Comparison of ENCODE assay signal across 39 mouse cellular contexts in the genomic region with DNA sequence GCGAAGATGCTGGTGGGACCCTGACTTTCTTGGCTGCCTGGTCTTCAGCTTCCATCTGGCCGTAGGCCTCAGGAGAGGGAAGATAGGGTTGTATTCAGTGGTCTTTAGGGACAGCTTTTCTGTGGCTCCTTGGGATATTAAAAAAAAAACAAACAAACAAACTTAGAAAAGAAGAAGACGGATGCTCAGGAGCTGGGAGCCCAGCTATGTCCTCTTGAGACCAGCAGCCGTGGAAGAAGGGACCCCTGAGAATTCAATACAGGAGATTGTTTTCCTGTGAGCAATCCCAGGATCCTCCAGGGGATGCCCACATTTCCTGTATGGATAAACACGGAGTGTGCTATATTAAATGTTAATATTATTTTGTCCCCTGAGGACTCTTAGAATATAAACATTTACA. TPM values are rescaled to one million over a fixed set of nuclear protein-coding genes. Genes with fewer than 3 reads are reported as not detected.
"Had no signal": no experiment of that assay in that cellular context is flagged by ENCODE, and none has a peak within 500 bp of the region (broad histone marks: within the 10 kb centered on the region; RNA-seq: fewer than 3 reads in every experiment).

No protein-coding gene starts in this region.

- H3K36me3 ChIP-seq: limb, embryonic 10.5 days; limb, embryonic 12.5 days; limb, embryonic 13.5 days; limb, embryonic 15.5 days; liver, embryonic 13.5 days; liver, embryonic 15.5 days; lung, embryonic 15.5 days; midbrain, embryonic 10.5 days; midbrain, embryonic 12.5 days; midbrain, embryonic 13.5 days; midbrain, embryonic 15.5 days; neural tube, embryonic 12.5 days; neural tube, embryonic 13.5 days had no signal

- H3K4me2 ChIP-seq: limb, embryonic 12.5 days; limb, embryonic 13.5 days; limb, embryonic 15.5 days; liver, embryonic 13.5 days; liver, embryonic 15.5 days; lung, embryonic 14.5 days; lung, embryonic 15.5 days; midbrain, embryonic 11.5 days; midbrain, embryonic 12.5 days; midbrain, embryonic 13.5 days; midbrain, embryonic 15.5 days; neural tube, embryonic 12.5 days; neural tube, embryonic 13.5 days had no signal

- ATAC-seq: lung, postnatal 0 days; midbrain, embryonic 13.5 days; midbrain, embryonic 15.5 days; midbrain, embryonic 16.5 days had no signal

- H3K4me3 ChIP-seq: left cerebral cortex, adult 2 months; limb, embryonic 10.5 days; limb, embryonic 12.5 days; limb, embryonic 13.5 days; limb, embryonic 15.5 days; liver, embryonic 13.5 days; liver, embryonic 15.5 days; lung, embryonic 15.5 days; megakaryocyte, embryonic 14.5 days; midbrain, embryonic 10.5 days; midbrain, embryonic 12.5 days; midbrain, embryonic 13.5 days; midbrain, embryonic 15.5 days; myocyte; neural tube, embryonic 12.5 days; neural tube, embryonic 13.5 days had no signal

- H3K9me3 ChIP-seq: limb, embryonic 10.5 days; limb, embryonic 12.5 days; limb, embryonic 13.5 days; limb, embryonic 15.5 days; liver, embryonic 13.5 days; liver, embryonic 15.5 days; lung, embryonic 15.5 days; megakaryocyte, embryonic 14.5 days; midbrain, embryonic 10.5 days; midbrain, embryonic 12.5 days; midbrain, embryonic 13.5 days; midbrain, embryonic 15.5 days; neural tube, embryonic 12.5 days; neural tube, embryonic 13.5 days had no signal

- H3K27me3 ChIP-seq: limb, embryonic 12.5 days; limb, embryonic 15.5 days; midbrain, embryonic 12.5 days; midbrain, embryonic 13.5 days; midbrain, embryonic 15.5 days; neural tube, embryonic 12.5 days had no signal

- H3K27ac ChIP-seq: left cerebral cortex, adult 2 months; limb, embryonic 10.5 days; limb, embryonic 12.5 days; limb, embryonic 13.5 days; limb, embryonic 15.5 days; liver, embryonic 14.5 days; lung, embryonic 15.5 days; macrophage; midbrain, embryonic 10.5 days; midbrain, embryonic 12.5 days; midbrain, embryonic 13.5 days; midbrain, embryonic 15.5 days; neural tube, embryonic 12.5 days; neural tube, embryonic 13.5 days had no signal

- DNase-seq: left cerebral cortex, postnatal 4 days; liver; liver, embryonic 13.5 days; lung, adult 18-20 months; lung, adult 2 months; lung, embryonic 14.5 days; lung, postnatal 10 days; lung, postnatal 14 days; lung, postnatal 36 days; lung, postnatal 4 days; midbrain, embryonic 14.5 days had no signal

- H3K9ac ChIP-seq: limb, embryonic 12.5 days; limb, embryonic 13.5 days; limb, embryonic 15.5 days; liver, embryonic 13.5 days; liver, embryonic 14.5 days; liver, embryonic 15.5 days; lung, embryonic 14.5 days; lung, embryonic 15.5 days; midbrain, embryonic 12.5 days; midbrain, embryonic 13.5 days; midbrain, embryonic 15.5 days; neural tube, embryonic 12.5 days; neural tube, embryonic 13.5 days had no signal

RNA-seq across cellular contexts. Expression of gene Hsd17b2, which starts 26.5 kb away (rescaled TPM):
- total RNA-seq: left cerebral cortex, adult 2 months; left cerebral cortex, adult 8-10 months; left cerebral cortex, postnatal 4 days; megakaryocyte progenitor cell, adult 5-6 weeks; megakaryocyte, adult 5-6 weeks; megakaryocyte-erythroid progenitor cell, adult 5-6 weeks; midbrain, postnatal 0 days had no signal
- polyA plus RNA-seq: limb, embryonic 10.5 days; limb, embryonic 11.5 days; limb, embryonic 12.5 days; limb, embryonic 13.5 days; lung, embryonic 16.5 days; macrophage; midbrain, embryonic 11.5 days; midbrain, embryonic 12.5 days; midbrain, embryonic 14.5 days; midbrain, embryonic 15.5 days; myocyte; neural tube, embryonic 11.5 days; neural tube, embryonic 12.5 days had no signal
